Mouse (Mus musculus) intestine, postnatal 0 days (tissue): ENCODE results near the gene Col4a3. TPM values are rescaled to one million over a fixed set of nuclear protein-coding genes. Genes with fewer than 3 reads are reported as not detected.

ENCODE experiments used
- ATAC-seq: fragments of 200-750 bp; cut with Nextera tagmentation; 2 replicates; pipeline ENCODE4 v1.8.0; 2017; ENCODE audit warnings: mild to moderate bottlenecking, moderate TSS enrichment, moderate library complexity
- H3K27ac ChIP-seq: fragments of 300-500 bp; sonication (generic); 2 replicates; pipeline ENCODE4 v1.5.1; 2014; ENCODE audit warnings: mild to moderate bottlenecking, low read depth, low read length, moderate library complexity
- H3K27me3 ChIP-seq: fragments of 300-500 bp; sonication (generic); replicated peaks from 2 replicates; pipeline ENCODE4 v1.6.1; 2014; ENCODE audit warnings: low read length, mixed read lengths; ENCODE audit not compliant: control insufficient read depth, insufficient read depth
- H3K36me3 ChIP-seq: fragments of 300-500 bp; sonication (generic); 2 replicates; pipeline ENCODE4 v1.6.1; 2014; ENCODE audit warnings: mild to moderate bottlenecking, moderate library complexity; ENCODE audit not compliant: control insufficient read depth, insufficient read depth
- H3K4me1 ChIP-seq: fragments of 300-500 bp; sonication (generic); replicated peaks from 2 replicates; pipeline ENCODE4 v1.6.1; 2014; ENCODE audit warnings: antibody characterized with exemption, low read length, mixed read lengths; ENCODE audit not compliant: control insufficient read depth, insufficient read depth
- H3K4me2 ChIP-seq: fragments of 300-500 bp; sonication (generic); replicated peaks from 2 replicates; pipeline ENCODE4 v1.6.1; 2014; ENCODE audit warnings: low read depth, mild to moderate bottlenecking, moderate library complexity
- H3K4me3 ChIP-seq: fragments of 300-500 bp; sonication (generic); 2 replicates; pipeline ENCODE4 v1.5.1; 2014; ENCODE audit warnings: low read depth, low read length
- H3K9ac ChIP-seq: fragments of 300-500 bp; sonication (generic); 2 replicates; pipeline ENCODE4 v1.6.1; 2014; ENCODE audit warnings: mild to moderate bottlenecking, low read depth, low read length
- H3K9me3 ChIP-seq: fragments of 300-500 bp; sonication (generic); 2 replicates; pipeline ENCODE4 v1.6.1; 2016; ENCODE audit warnings: mixed run types; ENCODE audit not compliant: control insufficient read depth
- CTCF ChIP-seq: sonication (generic); IDR thresholded peaks from 2 replicates; pipeline ENCODE4 v1.5.1; 2016; ENCODE audit warnings: low read depth, mild to moderate bottlenecking, control low read depth, antibody characterized with exemption, moderate library complexity
- WGBS: fragments of 180-500 bp; shearing (Covaris S2); extraction: QIAGEN DNeasy Blood & Tissue Kit; methylation state at CpG from one replicate; pipeline ENCODE4 v1.1.7; 2014; 5-methylcytosine and 5-hydroxymethylcytosine counted together
- polyA plus RNA-seq: library from polyadenylated mRNA; unstranded; fragments of >200 nt; fragmentation: Nextera tagmentation; extraction: Ambion mirVana; gene quantifications from 2 replicates; pipeline ENCODE4 v1.2.1, GENCODE M21; 2015

Gene Col4a3
- polyA plus RNA-seq, 1 experiment from 2014 or later = 0.42 TPM

DNA sequence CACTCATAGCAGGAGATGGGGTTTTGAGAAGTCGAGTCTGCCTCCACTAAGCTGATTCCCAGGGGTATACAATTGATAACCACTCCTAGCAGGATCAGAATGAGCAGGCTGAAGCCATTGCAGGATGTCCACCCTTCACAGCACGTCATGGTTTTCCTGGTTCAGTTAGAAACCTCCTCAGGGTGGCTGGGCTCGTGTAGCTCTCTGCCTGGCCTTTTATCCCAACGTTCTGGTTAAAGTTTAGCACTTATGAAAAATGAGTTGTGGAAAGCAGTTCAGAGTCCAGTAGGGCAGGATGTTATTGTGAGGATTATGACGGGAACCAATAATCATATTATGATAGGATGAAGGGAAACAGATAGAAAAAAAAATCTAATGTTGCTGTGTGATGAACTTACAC lies 181.5 kb downstream of the Col4a3 start, which contains the start of gene Tm4sf20:
Gene Tm4sf20, minus strand, starts transcription at position 193 of the 400 bp plus-strand sequence.
- peak; percentile 65 for ATAC-seq
- Histone ChIP-seq H3K4me2 (peak within 1 kb of the TSS; percentile 62), H3K9ac (peak within 1 kb of the TSS; percentile 58), H3K27me3 (no peaks in the 10 kb centered on the region), H3K4me3 (peak within 1 kb of the TSS; percentile 43), H3K27ac (peak within 1 kb of the TSS; percentile 91), H3K9me3 (no peaks in the 10 kb centered on the region), H3K36me3 (no peaks in the 10 kb centered on the region; the same call in 1 of the 2 replicates), H3K4me1 (no peaks in the 10 kb centered on the region)
- no peak for TF ChIP-seq CTCF
- WGBS = 25% methylated on average over 5 of the region's 5 CpGs

DNA sequence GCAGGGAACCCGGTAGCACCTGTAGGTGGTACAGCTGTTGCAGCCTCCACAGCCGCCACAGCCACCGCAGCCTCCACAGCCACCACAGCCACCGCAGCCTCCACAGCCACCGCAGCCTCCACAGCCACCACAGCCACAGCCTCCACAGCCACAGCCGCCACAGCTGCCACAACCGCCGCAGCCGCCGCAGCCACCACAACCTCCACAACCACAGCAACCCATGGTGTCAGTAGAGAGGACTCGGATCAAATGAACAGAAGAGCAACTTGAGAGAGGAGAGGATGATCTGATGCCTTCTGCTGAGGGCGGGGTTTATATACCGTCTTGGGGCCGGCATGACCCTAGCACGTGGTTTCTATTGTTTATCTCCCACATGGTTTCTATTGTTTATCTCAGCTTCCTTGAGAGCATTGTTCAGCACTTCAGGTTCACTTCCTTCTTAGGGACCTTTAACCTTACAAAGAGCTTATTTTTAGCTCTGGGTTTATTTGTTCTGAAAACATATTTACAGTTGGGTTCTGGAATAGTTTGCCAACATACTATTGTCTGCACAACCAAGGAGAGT lies 184.4 kb downstream of the Col4a3 start, which contains the start of gene Gm47791:
Gene Gm47791, minus strand, starts transcription at position 222 of the 565 bp plus-strand sequence.
- H3K9ac ChIP-seq = no peak within 1 kb of the TSS
- ATAC-seq = no peak
- no peaks in the 10 kb centered on the region for H3K4me1 ChIP-seq
- H3K27me3 ChIP-seq = no peaks in the 10 kb centered on the region
- no peaks in the 10 kb centered on the region for H3K36me3 ChIP-seq
- H3K27ac ChIP-seq = no peak within 1 kb of the TSS
- WGBS = 76% methylated on average over 15 of the region's 15 CpGs
- no peak within 1 kb of the TSS for H3K4me2 ChIP-seq
- no peaks in the 10 kb centered on the region for H3K9me3 ChIP-seq
- no peak within 1 kb of the TSS for H3K4me3 ChIP-seq
- TF ChIP-seq CTCF = no peak

Other genes starting within 250 kb of the Col4a3 start
- 0.10 and 0.16 TPM in 2 replicates for gene Col4a4, start 72 bp upstream of the Col4a3 start, polyA plus RNA-seq
- 132 and 136 TPM in 2 replicates for gene Mff, start 138.0 kb downstream of the Col4a3 start, polyA plus RNA-seq
- 760 and 763 TPM in 2 replicates for gene Tm4sf20, start 181.5 kb downstream of the Col4a3 start, polyA plus RNA-seq
- gene Gm47791, start 184.3 kb downstream of the Col4a3 start, polyA plus RNA-seq = not detected in 2 replicates